Mouse (Mus musculus) stomach, postnatal 0 days (tissue): ENCODE results near the gene Igdcc3.

Source experiments
- CTCF ChIP-seq: IDR thresholded peaks from 2 replicates; pipeline ENCODE4 v1.5.1; 2016; ENCODE audit warnings: antibody characterized with exemption, low read depth, mild to moderate bottlenecking, moderate library complexity
- EP300 ChIP-seq: optimal IDR thresholded peaks from 2 replicates; pipeline ENCODE3; 2016; ENCODE audit warnings: antibody characterized with exemption

- TF ChIP-seq CTCF (peak; percentile 23; the same call in 1 of the 2 replicates), EP300 (no peak)
Measured at GRCm38 (mm10) chr9:65100991-65101685, 39.9 kb upstream of the Igdcc3 start, which contains the start of gene Igdcc4.
